Mouse (Mus musculus) inflammation-experienced regulatory T-cells, adult 16 weeks (primary cell): ENCODE data around the gene Tbc1d10c. TPM values are rescaled to one million over a fixed set of nuclear protein-coding genes. Genes with fewer than 3 reads are reported as not detected.

Experiments used
- polyA plus RNA-seq: library from polyadenylated mRNA; unstranded; fragments of 100-300 nt; shearing (Covaris generic); gene quantifications from one replicate; pipeline ENCODE4 v1.2.1, GENCODE M21; 2017

Gene Tbc1d10c
- polyA plus RNA-seq, result 953 TPM

DNA sequence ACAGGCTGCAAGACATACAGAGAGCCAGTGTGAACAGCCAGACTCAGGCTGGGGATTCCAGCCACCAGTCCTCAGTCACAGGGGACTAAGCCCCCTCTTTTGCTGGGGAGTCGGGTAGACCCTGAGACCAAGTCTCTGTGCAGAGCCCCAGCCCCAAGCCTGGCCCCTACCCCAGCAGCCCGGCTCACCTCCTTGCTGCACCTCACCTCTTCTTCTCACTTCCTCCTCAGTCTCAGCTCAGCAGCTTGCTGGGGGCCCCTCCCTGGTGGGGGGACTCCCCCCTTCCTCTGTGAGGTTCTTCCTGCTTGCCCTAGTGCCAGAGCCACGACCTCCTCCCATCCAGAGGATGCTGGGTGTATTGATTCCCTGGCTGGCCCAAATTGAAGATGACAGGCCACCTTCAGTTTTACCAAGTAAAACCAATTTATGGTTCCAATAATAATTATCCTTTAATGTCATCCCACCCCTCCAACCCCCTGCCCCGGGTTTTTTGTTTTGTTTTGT, at the start of gene Tbc1d10c:
TSS of gene Tbc1d10c (minus strand) at position 454 of the 504 bp plus-strand sequence.

DNA sequence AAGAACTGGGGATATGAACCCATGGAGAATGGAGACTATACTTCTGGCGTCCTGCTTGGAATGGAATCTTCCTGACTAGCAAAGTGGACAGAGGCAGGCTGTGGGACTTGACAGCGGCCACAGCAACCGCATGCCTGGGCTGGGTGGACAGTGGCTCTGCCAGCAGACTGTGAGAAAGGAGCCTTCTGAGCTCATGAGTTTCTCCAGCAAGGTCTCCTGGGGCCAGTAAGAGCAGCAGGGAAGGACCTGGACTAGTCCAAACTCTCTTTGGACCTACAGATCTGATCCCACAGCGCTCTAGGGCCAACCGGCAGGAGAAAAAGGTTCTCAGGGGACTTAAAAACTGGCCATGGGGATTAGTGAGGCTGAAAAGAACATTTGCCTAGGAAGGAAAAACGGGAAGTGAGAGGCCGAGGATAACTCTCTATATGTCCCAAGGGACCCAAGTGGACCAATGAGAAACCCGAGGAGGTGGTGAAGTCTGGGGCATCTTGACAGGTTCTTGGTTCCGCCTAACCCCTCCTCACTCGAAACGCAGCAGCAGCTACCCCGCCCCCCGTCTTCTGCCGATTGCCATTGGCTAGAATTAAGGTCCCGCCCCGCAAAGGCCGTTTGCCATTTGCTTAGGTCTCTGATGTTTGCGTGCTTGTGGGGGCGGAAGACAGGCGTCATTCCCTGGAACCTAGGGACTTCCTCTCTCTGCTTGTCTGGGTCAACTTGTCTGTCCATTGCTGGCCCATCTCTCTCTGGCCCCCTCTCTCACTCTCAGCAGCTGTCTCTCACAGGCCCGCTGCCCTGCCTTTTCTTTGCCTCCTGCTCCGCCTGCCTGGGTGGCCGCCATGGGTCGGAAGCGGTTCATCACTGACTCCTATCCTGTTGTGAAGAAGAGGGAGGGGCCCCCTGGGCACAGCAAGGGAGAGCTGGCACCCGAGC, 40.4 kb upstream of the Tbc1d10c start, which contains the start of gene Pold4:
TSS of gene Pold4 (plus strand) at position 647 of the 933 bp plus-strand sequence.

DNA sequence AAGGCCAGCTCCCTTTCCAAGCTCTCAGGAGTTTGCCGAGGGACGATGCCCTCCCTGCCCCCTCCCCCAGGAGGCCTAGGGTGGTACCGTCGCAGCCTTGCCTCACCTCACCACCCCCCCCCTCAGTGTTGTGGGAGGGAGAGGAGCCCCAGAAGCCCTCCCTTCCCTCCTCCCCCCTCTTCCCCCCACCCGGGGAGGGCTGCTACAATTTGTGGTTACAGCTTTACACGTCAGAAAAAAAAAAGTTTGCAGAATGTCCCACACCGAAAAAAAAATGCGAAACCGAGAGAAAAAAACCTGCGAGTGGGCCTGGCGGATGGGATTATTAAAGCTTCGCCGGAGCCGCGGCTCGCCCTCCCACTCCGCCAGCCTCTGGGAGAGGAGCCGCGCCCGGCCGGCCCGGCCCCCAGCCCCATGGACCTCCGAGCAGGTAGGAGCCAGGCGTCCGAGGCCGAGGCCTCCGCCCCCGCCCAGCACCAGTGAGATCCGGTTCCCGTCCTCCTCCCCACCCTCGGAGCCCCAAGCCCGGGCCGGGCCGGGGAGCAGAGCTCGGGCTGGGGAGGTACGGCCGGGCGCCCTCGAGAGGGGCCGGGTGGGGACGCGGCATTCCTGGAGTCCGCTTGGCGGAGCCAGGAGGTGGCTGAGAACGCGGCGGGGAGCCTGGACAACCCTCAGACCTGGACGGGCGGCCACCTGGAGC, 23.1 kb upstream of the Tbc1d10c start, which contains the start of the genes Clcf1 and AC109138.7:
TSS of gene Clcf1 (plus strand) at position 168 of the 700 bp plus-strand sequence.
TSS of gene AC109138.7 (plus strand) at position 287 of the 700 bp plus-strand sequence.

DNA sequence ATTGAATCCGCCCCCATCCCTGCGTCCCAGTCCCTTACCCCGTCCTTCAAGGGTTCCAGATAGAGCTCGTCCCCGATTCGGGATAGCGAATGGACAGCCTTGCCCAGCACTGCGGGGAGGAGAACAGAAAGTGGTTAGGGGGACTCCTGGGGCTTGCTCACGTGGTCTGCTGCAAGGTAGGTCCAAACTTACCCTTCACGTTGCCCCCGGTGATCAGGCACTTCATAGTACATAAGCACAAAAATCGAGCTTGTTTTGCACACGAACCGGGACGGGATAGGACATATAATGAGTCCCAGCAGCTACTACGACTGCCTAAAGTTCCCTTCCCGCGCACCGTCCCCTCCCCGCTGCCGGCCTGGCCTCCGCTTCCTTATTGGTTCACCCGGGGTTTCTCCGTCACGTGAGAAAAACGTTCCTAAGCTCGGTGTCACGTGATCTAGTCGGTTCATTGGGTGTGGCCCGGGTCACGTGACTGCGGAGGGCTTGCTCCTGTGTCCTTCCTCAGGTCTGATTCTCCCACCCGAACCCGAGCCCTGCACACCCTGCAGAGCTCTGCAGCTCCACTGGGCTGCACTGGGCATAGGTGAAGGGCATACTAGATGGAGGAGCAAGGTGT, 10.3 kb upstream of the Tbc1d10c start, which contains the start of gene Rad9a:
TSS of gene Rad9a (minus strand) at position 372 of the 619 bp plus-strand sequence.

DNA sequence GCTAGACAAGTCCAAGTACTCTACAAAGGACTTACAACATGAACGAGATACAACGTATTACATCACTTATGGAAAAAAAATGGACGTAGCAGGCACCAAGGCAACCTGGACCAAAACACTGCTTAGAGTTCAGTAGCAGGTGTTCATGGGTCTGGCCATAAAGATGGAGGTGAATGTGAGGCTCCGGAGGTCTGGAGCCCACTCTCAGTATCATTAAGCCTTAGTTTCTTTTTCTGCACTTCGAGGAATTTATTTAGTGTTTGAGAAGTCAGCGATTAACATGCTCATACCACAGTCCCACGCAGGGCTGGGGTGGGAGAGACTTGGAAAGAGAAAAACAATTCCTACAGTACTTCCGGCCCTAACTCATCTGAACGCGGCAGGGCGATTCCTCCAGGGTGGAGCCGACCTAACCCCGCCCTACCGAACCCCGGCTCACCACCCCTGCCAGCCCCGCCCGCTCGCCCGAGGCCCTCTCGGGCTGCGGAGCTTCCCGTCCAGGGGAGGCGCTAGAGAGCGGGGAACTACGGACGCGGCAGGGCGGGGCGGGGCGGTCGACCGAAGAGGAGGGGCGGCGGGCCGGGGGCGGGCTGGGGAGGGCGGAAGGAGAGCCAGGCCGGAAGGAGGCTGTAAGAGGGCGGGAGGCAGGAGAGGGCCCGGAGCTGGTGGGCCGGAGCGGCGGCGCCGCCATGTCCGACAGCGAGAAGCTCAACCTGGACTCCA, 605 bp upstream of the Tbc1d10c start, which contains the start of gene Ppp1ca:
TSS of gene Ppp1ca (plus strand) at position 538 of the 723 bp plus-strand sequence.

DNA sequence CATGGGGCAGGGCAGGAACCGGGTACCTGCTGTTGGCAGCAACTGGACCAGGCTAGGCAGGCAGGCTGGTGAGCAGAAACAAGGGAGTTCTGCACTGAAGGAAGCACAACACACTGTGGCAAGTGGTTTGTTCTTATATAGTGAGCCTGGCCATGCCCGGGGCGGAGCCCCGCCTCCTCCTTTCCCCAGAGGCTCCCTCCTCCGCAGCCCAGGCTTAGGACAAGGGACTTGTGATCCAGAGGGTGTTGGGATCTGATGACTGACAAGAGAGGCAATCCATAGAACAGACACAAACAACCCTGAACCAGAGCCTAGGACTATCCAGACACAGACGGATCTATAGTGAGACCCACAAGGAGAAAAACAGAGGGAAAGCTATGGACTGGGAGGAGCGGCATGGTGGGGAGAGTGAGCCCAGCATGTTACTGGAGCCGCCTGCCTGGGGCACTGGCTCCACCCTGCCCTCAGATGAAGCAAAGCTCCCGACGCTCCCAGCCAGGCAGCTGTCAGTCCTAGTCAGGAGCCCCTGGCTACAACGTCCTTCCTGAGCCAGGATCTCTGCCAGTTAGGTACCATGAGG, 15.6 kb downstream of the Tbc1d10c start, which contains the start of gene Carns1:
TSS of gene Carns1 (minus strand) at position 112 of the 580 bp plus-strand sequence.

DNA sequence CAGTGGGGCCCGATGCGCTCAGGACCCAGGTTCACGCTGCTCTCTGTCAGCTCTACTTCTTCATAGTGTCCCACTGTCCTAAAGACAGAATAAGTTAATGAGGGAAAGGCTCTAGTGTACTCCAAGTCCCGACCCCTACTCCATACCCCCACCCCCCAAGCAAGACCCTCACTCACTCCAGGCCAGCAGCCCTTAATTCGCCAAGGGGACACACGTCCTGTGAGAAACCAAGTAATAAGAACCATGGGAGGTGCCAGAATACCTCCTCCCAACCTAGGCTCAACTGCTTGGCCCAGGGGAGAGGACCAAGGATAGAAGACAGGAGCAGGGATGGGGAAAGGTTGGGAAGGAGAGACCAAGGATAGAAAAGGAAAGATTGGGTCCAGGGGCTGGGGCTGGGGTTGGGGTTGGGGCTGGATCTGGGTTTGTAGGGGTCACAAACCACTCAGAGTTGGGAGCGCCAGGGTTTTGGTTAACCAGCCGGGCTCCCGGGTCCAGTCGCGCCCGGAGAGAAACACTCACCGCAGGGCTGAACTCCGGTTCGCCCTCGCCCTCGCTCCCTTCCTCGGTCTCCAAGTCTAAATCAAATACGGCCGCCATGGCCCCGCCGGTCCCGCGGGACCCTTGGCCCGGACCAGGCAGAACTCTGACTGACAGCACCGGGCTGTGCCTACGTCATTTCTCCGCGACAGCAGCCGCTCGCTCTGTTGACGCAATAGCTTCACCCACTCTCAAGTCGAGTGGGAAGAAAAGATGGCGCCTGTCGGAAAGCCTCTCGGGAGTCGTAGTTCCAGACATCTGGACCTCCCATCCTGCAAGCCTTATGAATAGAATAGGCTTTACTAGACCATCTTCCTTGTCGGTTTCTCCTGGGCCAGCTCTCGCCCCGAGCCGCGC, 28.2 kb downstream of the Tbc1d10c start, which contains the start of gene Rps6kb2:
TSS of gene Rps6kb2 (minus strand) at position 709 of the 897 bp plus-strand sequence.

DNA sequence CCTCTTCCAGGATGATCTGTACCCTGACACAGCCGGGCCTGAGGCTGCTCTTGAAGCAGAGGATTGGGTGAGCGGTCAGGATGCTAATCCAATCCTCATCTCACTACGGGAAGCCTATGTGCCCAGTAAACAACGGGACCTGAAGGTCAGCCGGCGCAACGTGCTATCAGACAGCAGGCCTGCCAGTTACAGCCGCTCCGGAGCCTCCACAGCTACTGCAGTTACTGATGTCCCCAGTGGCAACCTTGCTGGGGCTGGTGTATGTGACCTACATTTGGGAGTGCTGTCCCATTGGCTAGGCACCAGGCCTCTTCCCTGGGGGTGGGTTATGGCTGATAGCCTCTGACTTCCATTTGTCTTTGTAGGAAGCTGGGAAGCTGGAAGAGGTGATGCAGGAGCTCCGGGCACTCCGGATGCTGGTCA, 37.8 kb downstream of the Tbc1d10c start, which contains the start of gene Ptprcap:
TSS of gene Ptprcap (plus strand) at position 373 of the 423 bp plus-strand sequence.

DNA sequence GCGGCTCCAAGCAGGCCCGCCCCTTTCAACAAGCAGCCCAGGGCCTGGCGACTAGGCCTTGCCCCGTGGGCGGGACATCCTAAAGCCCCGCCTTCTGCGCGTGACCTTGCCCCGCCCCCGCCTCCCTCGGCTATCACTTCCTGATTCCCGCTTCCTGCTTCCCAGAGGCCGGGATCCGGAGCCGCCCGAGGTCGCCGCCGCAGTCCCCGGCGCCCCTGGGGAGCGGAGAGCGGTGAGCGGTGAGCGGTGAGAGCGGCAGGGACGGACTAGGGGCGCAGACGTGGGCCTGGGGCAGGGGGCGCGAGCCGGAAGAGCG, 42.6 kb downstream of the Tbc1d10c start, which contains the start of gene Coro1b:
TSS of gene Coro1b (plus strand) at position 129 of the 316 bp plus-strand sequence.

DNA sequence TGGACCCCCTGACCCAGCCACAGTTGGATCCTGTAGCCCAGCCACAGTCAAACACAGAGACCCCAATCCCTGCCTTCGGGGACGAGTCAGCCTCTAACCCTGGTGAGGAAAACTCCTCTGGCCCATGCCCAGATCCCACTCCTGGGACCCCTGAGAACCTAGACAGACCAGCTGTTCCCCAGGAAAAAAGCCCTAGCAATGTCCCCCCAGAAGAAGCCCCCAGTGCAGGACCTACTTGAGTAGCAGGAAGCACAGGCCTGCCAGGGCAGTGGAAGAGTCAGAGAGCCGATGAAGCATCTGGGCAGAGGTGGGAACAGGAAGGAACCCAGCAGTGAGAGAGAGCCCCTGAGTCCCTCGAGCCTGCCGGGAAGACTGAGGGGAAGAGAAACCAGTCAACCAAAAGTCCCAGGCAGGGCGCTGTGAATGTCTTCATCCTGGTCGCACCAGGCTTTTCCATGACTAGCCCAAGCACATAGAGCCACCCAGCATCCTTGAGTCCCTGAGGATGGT, 47.3 kb downstream of the Tbc1d10c start, which contains the start of gene Cabp4:
TSS of gene Cabp4 (minus strand) at position 275 of the 510 bp plus-strand sequence.

DNA sequence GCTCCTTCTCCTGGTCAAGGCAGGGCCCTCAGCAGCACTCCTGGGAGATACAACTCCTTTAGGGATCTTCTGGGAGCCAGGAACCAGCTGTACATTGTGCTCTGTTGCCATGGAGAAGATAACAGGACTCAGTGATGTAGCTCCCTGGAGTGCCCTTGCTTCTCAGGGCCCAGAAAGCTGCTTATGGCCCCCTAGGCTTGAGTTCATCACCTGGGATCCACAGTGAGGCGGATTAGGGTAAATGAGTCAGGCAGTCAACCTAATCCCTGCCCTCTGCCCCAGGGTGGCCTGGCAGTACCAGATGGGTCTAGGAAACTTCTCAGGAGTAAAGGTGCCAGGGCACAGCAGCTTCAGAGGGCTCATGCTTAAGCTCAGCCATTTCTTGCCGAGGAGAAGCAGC, 51.6 kb downstream of the Tbc1d10c start, which contains the start of gene Gpr152:
TSS of gene Gpr152 (plus strand) at position 342 of the 400 bp plus-strand sequence.

Other genes starting within 250 kb of the Tbc1d10c start
- not detected for gene Aldh3b3, start 232.6 kb downstream of the Tbc1d10c start, polyA plus RNA-seq
- not detected for gene Aldh3b2, start 219.0 kb downstream of the Tbc1d10c start, polyA plus RNA-seq
- gene Acy3, start 204.7 kb downstream of the Tbc1d10c start, polyA plus RNA-seq, result 0.88 TPM
- not detected for gene Tbx10, start 198.5 kb downstream of the Tbc1d10c start, polyA plus RNA-seq
- 12.2 TPM for gene Nudt8, start 190.7 kb downstream of the Tbc1d10c start, polyA plus RNA-seq
- 1.6 TPM for gene Gm49405, start 190.7 kb downstream of the Tbc1d10c start, polyA plus RNA-seq
- 2.9 TPM for gene Doc2g, start 188.0 kb downstream of the Tbc1d10c start, polyA plus RNA-seq
- gene Ndufv1, start 178.5 kb downstream of the Tbc1d10c start, polyA plus RNA-seq, result 167 TPM
- gene Gstp1, start 153.3 kb downstream of the Tbc1d10c start, polyA plus RNA-seq, result 661 TPM
- 1.1 TPM for gene Gstp2, start 145.3 kb downstream of the Tbc1d10c start, polyA plus RNA-seq
- gene Gstp3, start 131.7 kb downstream of the Tbc1d10c start, polyA plus RNA-seq, result 111 TPM
- gene Cabp2, start 109.7 kb downstream of the Tbc1d10c start, polyA plus RNA-seq, result not detected
- gene Cdk2ap2, start 94.1 kb downstream of the Tbc1d10c start, polyA plus RNA-seq, result 1,056 TPM
- gene Pitpnm1, start 91.3 kb downstream of the Tbc1d10c start, polyA plus RNA-seq, result 397 TPM
- gene Aip, start 65.4 kb downstream of the Tbc1d10c start, polyA plus RNA-seq, result 213 TPM
- gene Gpr152, start 51.5 kb downstream of the Tbc1d10c start, polyA plus RNA-seq, result not detected
- 0.57 TPM for gene Cabp4, start 47.3 kb downstream of the Tbc1d10c start, polyA plus RNA-seq
- gene Coro1b, start 42.7 kb downstream of the Tbc1d10c start, polyA plus RNA-seq, result 481 TPM
- gene Ptprcap, start 37.7 kb downstream of the Tbc1d10c start, polyA plus RNA-seq, result 1,670 TPM
- gene Rps6kb2, start 27.9 kb downstream of the Tbc1d10c start, polyA plus RNA-seq, result 55.9 TPM
- gene Carns1, start 15.8 kb downstream of the Tbc1d10c start, polyA plus RNA-seq, result 16.4 TPM
- gene Ppp1ca, start 781 bp upstream of the Tbc1d10c start, polyA plus RNA-seq, result 1,322 TPM
- 86.2 TPM for gene Rad9a, start 10.4 kb upstream of the Tbc1d10c start, polyA plus RNA-seq
- gene Clcf1, start 23.0 kb upstream of the Tbc1d10c start, polyA plus RNA-seq, result 30.2 TPM
- gene AC109138.7, start 23.1 kb upstream of the Tbc1d10c start, polyA plus RNA-seq, result not detected
- gene Pold4, start 40.6 kb upstream of the Tbc1d10c start, polyA plus RNA-seq, result 125 TPM
- 0.82 TPM for gene Ssh3, start 77.9 kb upstream of the Tbc1d10c start, polyA plus RNA-seq
- 3.1 TPM for gene Ankrd13d, start 91.9 kb upstream of the Tbc1d10c start, polyA plus RNA-seq
- 64.8 TPM for gene Grk2, start 114.9 kb upstream of the Tbc1d10c start, polyA plus RNA-seq
- gene Kdm2a, start 207.0 kb upstream of the Tbc1d10c start, polyA plus RNA-seq, result 55.9 TPM
- 7.2 TPM for gene Rhod, start 248.1 kb upstream of the Tbc1d10c start, polyA plus RNA-seq